Mouse (Mus musculus) heart, adult 9 months (tissue): Measurements from ENCODE around the gene Sik1.

Source experiments
- DNase-seq, 2 experiments: peaks; one replicate each; pipeline ENCODE4 v3.0.0; 2022; ENCODE audit warnings: low spot score in 2 of 2

Sik1 gene

GRCm38 (mm10) chr17:31831866-31832576 is 23.6 kb downstream of the Sik1 start:
- no peak for DNase-seq

GRCm38 (mm10) chr17:31831097-31831865 is 24.3 kb downstream of the Sik1 start:
- DNase-seq = no peak

DNA sequence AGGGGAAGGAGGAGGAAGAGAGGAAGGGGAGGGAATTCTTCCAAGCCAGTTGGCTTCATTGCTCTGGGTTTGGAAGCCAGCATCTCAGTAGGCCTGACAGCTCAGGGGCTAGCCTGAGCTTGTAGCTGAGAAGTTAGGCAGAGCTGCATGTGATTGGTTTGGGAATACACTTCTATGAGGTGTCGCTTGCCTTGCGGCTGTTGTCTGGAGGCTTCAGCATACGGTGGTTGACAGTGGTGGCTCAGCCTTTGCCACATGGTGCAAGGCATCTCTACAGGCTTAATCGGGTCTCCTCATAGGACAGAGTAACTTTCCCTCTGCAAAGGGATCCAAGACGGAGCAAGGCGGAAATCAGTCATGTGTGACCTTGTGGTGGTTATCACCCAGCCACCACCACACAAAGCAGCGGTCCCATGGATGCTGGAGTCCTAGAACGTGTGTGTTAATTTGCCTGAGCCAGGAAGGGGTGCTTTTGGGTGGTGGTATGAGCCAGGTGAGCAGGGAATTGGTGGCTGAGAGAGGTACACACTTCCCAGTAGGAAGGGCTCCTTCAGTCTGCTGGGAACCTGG is 25.0 kb downstream of the Sik1 start:
- no peak for DNase-seq

- DNase-seq = no peak
Measured at GRCm38 (mm10) chr17:31828916-31829315, 26.7 kb downstream of the Sik1 start.

GRCm38 (mm10) chr17:31828118-31828517 is 27.5 kb downstream of the Sik1 start:
- DNase-seq = peak; percentile 60 to 74

DNA sequence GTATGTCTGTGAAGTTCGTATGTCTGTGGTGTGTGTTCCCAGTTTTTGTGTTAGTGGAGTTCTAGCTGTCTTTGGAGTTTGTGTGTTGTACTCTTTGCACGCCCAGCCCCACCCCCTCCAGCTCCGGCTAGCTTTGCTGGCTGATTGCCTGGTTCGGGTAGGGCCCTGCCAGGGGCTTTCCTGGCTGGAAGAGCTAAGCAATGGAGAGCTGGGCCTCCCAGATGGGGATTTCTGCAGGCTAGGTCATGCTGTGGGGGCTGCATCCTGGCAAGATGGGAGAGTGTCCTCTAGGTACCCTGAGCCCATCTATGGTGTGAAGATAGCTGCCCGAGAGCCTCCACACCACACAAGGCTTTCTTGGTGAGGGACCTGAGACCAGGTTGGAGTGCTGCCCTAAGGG is 28.4 kb downstream of the Sik1 start:
- DNase-seq = peak; percentile 64 to 75

DNA sequence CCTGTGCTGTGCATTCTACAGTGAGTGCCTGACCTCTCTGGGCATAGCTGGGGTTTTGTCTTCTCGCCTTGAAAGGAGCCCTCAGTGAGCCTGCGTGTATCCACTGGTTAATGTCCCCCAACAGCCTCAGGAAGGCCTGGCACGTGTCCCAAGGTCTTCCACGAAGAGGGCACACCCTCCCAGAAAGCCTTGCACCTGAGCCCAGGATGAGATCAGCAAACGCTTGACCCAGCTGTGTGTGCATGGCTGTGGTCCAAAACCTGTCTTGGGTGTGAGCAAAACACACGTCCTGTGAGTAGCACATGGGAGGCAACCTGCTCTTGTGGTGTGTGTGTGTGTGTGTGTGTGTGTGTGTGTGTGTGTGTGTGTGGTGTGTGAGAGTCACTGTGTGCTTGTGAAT is 28.9 kb downstream of the Sik1 start:
- DNase-seq = peak; percentile 61 to 67

GRCm38 (mm10) chr17:31825678-31826077 is 29.9 kb downstream of the Sik1 start:
- no peak for DNase-seq

DNA sequence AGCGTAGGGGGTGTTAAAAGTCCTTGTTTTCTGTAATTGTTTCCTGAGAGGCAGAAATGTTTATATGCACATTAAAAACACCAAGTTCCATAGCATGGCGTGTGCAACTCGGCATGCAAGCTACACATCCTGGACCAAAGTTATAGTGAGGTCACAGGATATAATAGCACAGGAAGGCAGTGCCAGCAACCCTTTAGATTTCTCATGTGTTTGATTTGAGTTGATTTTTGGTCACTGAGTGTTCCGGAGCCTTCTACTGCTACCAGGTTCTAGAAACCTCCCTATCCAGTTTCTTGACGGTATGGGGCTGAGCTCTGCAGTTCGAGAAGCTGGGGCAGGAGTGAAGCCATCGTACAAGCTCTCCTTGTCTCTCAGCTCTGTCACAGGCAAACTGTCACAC is 30.8 kb downstream of the Sik1 start:
- no peak for DNase-seq

DNA sequence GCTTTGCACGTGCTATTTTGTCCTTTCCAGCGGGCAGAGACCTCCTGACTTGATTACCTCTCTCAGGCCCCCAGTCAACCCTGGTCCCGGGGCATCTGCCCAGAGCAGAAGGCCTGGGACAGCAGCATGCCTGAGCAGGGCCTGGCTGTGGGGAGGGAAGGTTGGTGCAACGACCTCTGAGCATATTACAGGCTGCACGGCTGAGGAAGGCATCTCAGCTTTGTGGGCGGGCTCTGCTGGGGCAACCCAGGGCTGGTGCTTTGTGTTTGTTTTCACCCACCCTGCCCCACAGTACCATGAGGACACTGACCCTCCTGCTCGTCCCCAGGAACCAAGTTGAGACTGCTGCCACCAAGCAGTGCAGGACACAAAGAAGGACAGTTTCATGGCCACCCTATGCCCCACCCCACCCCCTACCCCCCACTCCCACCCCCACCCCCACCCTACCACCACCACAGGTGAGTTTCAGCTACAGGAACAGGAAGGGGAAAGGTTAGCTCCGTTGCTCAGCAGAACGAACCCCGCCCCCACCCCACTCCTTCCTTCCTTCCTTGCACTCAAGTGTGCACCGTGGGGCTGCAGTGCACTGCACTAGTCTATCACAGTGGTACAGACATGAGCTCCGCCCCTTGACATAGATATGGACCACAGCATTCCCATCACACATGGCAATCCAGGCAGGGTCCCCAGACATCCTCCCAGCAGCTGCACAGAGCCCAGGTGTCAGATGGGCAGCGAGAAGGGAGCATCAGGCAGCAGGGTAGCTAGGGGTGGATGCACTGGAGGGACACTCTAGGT is 34.3 kb downstream of the Sik1 start:
- no peak for DNase-seq

GRCm38 (mm10) chr17:31820099-31820846 is 35.3 kb downstream of the Sik1 start:
- DNase-seq = no peak

GRCm38 (mm10) chr17:31819372-31819771 is 36.2 kb downstream of the Sik1 start:
- no peak for DNase-seq

GRCm38 (mm10) chr17:31817815-31818214 is 37.8 kb downstream of the Sik1 start:
- no peak for DNase-seq

DNA sequence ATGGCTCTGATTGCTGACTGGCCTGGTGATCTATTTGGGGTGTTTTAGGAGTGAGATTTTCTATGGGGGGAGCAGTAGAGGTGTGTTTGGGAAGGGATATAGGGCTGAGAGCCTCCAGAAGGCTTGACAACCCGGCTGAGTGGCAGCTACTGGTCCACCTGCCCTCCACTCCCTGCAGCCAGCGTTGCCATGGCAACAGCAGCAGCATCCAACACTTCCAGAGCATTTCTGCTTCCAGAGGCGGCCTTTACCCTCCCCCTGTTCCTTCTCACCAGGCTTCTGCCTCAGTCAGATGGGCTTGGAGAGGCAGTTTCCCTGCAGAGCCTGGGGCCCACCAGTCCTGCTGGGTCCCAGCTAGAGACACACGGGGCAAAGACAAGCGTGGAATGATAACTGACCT is 38.4 kb downstream of the Sik1 start:
- no peak for DNase-seq

GRCm38 (mm10) chr17:31814848-31815247 is 40.8 kb downstream of the Sik1 start:
- no peak for DNase-seq

GRCm38 (mm10) chr17:31813938-31814622 is 41.5 kb downstream of the Sik1 start:
- no peak for DNase-seq

GRCm38 (mm10) chr17:31811333-31811732 is 44.3 kb downstream of the Sik1 start:
- no peak for DNase-seq

DNA sequence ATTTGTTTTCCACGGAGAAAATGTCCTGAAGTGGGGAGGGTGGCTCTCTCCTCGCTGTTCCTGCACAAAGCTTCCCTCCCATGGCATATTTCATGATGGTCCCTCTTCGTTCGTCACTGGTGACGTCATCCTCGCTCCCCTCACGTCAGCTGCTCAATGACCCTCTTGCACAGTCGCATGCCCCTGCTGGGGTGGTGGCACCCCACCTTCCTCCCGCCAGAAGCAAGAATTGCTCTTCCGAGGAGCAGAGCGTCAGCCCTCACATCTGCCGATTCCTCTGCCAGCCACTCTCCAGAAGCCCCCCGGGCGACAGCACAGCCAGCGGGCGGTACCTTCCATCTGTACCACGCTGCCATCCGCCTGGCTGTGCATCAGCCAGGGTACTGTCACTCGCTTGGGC is 45.7 kb downstream of the Sik1 start:
- no peak for DNase-seq

GRCm38 (mm10) chr17:31809136-31809535 is 46.5 kb downstream of the Sik1 start:
- DNase-seq = no peak

DNA sequence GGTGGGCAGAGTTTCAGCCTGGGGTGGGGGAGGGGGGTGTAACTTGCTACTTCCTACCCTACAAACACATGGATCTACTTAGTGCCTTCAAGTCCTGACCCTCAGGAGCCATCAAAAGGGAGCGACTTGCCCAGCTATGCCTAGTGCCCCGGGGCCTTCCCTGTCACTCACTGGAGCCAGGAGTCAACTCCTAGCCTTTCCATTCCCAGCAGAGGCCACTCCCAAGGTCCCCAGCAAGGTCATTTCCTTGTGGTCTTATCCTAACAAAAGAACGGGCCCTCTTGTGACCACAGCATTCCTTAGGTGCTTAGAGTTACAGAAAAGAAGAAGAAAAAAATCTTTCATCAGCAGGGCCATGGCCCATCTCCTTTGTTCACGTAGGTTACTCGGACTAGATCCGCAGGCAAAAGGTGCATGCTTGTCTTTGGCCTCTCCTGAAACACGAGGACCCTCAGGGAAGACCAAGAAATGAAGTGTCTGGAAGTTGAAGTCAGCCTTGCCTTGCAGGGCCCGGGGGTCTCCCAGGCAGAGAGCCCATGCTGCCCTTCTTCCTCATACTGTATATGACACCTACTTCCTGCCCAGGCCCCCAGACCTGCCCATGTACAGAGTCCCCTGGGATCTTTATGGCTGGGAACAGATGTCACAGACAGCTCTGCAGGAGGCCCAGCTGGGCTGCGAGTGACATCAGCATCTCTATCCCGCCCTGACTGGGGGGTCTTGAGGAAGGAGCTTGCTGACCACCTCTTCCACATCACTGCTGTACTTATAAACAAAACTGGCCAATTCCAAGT is 47.3 kb downstream of the Sik1 start:
- no peak for DNase-seq
